Mouse (Mus musculus): ENCODE results near the gene Klhl11.

The Klhl11 gene

GRCm38 (mm10) chr11:100472197-100472934 is at the start of gene Klhl11:
Klhl11 (minus strand) TSS chr11:100472741.
- peak; percentile 97 for DNase-seq (ENCODE audit: low spot score)

- no peak for DNase-seq (ENCODE audit: low spot score)
These were observed 48.3 kb upstream of the Klhl11 start for GRCm38 (mm10) chr11:100520838-100521237.

GRCm38 (mm10) chr11:100519188-100519587 is 46.6 kb upstream of the Klhl11 start:
- DNase-seq (ENCODE audit: low spot score) = no peak

GRCm38 (mm10) chr11:100518188-100518591 is 45.6 kb upstream of the Klhl11 start:
- peak; percentile 8 for DNase-seq (ENCODE audit: low spot score)

DNA sequence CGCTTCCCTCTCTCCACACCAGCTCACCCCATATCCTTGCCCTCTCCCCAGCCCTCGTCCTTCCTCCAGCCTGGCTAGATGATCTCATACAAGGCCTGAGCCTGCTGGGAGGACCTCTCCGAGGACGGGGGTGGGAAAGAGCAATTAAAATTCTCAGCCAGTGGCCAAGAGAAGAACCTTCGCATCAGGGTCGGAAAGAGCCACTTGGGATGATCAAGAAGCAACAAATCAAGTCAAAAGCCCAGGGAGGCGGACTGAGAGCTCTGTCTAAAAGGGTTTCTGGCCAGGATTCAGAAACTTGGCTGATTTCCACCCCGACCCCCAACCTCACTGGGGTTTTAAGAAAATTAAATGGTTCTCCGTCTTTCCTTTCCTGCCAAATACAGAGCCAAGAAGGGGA is 43.8 kb upstream of the Klhl11 start:
- DNase-seq (ENCODE audit: low spot score) = no peak

- no peak for DNase-seq (ENCODE audit: low spot score)
These were observed 43.2 kb upstream of the Klhl11 start for GRCm38 (mm10) chr11:100515789-100516188.

DNA sequence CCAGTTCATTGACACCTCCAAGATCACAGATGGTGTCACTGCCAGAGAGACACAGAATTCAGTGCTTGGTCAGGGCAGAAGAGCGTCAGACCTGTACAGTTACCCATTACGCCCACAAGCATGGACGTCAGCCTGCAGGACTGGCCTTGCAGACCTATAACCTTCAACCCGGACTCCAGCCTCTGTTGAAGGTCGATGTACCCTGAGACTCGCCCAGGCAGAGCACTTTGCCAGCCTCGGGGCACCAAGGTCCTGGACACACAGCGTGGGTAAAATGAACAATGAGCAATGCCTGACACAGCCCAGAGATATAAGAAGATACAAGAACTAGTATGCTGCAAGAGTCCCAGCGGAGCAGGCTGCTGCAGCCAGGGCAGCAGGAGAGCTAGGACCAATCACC is 42.5 kb upstream of the Klhl11 start:
- no peak for DNase-seq (ENCODE audit: low spot score)

GRCm38 (mm10) chr11:100513716-100514115 is 41.2 kb upstream of the Klhl11 start:
- no peak for DNase-seq (ENCODE audit: low spot score)

DNA sequence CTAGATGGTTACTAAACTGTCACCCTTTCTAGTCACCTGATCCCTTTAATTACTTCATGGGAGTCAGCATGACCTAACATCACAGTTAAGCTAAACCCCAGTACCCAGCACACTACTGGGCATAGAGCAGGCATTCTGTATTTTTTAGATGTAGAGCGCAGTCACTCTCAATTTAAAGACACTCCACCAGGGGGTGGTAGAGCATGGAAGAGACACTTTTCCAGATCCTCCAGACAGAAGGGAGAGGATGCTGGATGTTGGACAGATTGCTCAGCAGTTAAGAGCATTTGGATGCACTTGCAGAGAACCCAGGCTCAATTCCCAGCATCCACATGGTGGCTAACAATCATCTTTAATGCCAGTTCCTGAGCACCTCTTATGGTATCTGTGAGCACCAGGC is 39.8 kb upstream of the Klhl11 start:
- peak; percentile 57 for DNase-seq (ENCODE audit: low spot score)

DNA sequence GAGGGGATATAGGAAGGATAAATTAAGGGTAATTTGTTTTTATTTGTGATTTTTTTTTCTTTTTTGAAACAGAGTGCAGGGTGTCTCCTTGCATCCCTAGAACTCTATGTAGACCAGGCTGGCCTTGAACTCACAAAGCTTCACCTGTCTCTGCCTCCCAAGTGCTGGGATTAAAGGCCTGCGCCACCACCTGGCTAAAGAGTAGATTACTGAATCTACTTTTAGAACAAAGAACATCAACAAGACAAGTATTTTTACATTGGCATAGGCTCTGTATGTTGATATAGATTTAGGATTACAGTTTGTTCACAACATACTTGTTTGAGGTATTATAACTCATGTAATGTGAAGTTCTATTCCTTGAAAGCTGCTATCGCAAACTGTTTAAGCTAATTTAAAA is 38.0 kb upstream of the Klhl11 start:
- DNase-seq (ENCODE audit: low spot score) = peak; percentile 11

- no peak for DNase-seq (ENCODE audit: low spot score)
These were observed 33.5 kb upstream of the Klhl11 start for GRCm38 (mm10) chr11:100505997-100506396.

GRCm38 (mm10) chr11:100504990-100505660 is 32.6 kb upstream of the Klhl11 start:
- no peak for DNase-seq (ENCODE audit: low spot score)

DNA sequence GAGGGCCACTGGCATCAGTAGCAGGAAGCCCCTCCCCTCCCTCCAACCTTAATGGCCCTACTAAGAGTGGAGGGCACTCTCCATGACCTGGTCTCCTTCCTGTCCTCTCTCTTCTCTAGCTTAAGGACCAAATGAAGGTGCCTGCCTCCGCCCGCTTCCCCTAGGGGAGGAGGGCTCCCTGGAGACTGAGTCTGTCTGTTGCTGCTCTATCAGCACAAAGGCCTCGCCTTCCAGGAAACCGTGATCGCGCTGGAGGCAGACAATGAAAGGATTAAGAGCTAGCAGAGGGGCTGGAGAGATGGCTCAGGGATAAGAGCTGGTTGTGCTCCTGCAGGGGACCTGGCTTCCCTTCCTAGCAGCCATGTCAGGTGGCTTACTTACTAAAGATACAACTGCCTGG is 28.8 kb upstream of the Klhl11 start:
- DNase-seq (ENCODE audit: low spot score) = peak; percentile 4

DNA sequence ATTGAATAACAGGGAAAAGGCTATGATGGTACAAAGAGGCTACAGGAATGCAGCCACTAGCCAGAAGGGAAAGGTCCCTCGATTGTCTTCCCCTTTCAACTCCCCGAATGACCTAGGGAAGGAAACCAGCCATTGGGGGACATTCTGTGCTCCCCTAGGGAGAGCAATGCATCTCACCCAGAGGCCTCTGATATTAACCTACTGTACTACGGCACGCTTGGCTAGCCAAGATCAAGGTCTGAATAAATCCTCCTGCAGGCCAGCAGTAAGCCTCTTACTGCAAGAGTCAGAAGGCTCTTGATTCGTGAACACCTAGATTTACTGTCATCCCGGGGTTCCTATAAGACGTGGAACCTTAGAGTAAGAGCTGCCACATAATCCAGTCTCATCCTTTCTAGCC is 28.1 kb upstream of the Klhl11 start:
- no peak for DNase-seq (ENCODE audit: low spot score)

GRCm38 (mm10) chr11:100500241-100500640 is 27.7 kb upstream of the Klhl11 start:
- no peak for DNase-seq (ENCODE audit: low spot score)

DNA sequence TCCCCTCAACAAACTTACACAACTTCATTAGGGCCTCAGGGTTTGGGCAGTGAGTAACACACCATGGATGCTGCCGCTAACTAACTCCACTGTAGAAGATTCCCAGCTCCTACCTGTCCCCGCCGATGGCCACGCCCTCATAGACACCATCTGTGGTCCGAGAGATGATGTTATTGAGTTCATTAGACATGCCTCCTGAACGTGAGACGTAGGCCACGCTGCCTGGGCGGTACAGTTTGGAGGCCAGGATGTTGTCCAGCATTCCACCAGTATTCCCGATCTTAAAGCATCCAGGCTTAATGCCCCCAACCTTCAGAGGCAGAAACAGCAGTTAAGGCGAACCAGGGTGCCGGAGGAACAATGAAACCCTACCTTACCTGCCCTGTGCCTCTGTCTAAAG is 21.2 kb upstream of the Klhl11 start:
- no peak for DNase-seq (ENCODE audit: low spot score)

- peak; percentile 18 for DNase-seq (ENCODE audit: low spot score)
These were observed 18.4 kb upstream of the Klhl11 start for GRCm38 (mm10) chr11:100490951-100491350.

- peak; percentile 69 for DNase-seq (ENCODE audit: low spot score)
These were observed 13.4 kb upstream of the Klhl11 start for GRCm38 (mm10) chr11:100485801-100486538.

GRCm38 (mm10) chr11:100484461-100484860 is 11.9 kb upstream of the Klhl11 start:
- no peak for DNase-seq (ENCODE audit: low spot score)

GRCm38 (mm10) chr11:100479152-100479551 is 6.6 kb upstream of the Klhl11 start:
- DNase-seq (ENCODE audit: low spot score) = no peak

DNA sequence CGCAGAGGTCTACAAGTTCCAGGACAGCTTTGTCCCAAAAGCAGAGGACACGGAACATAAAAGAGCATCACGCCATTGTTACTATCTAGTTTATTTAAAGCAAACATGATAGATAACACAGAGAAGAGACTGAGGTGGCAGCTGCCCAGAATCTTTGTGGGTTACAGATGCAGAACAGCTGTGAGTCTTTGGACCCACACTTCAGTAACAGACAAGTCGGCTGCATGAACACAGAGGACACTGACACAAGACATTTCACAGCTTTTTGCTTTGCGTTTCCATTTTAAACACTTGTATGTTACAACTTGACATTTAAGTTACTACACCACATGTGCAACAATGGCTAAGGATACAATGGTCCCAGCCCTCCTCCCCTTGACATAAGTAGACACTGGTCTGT is 3.7 kb upstream of the Klhl11 start:
- DNase-seq (ENCODE audit: low spot score) = no peak

- DNase-seq (ENCODE audit: low spot score) = no peak
These were observed 374 bp upstream of the Klhl11 start for GRCm38 (mm10) chr11:100472935-100473295.
